Mouse (Mus musculus) monocyte, adult 2 months (primary cell): ENCODE measurements around the gene Polr1d.

Source experiments
- DNase-seq, 2 experiments: peaks; one replicate each; pipeline ENCODE4 v3.0.0; 2022; ENCODE audit warnings: low spot score in 2 of 2, low read depth in 1 of 2

Polr1d gene

DNA sequence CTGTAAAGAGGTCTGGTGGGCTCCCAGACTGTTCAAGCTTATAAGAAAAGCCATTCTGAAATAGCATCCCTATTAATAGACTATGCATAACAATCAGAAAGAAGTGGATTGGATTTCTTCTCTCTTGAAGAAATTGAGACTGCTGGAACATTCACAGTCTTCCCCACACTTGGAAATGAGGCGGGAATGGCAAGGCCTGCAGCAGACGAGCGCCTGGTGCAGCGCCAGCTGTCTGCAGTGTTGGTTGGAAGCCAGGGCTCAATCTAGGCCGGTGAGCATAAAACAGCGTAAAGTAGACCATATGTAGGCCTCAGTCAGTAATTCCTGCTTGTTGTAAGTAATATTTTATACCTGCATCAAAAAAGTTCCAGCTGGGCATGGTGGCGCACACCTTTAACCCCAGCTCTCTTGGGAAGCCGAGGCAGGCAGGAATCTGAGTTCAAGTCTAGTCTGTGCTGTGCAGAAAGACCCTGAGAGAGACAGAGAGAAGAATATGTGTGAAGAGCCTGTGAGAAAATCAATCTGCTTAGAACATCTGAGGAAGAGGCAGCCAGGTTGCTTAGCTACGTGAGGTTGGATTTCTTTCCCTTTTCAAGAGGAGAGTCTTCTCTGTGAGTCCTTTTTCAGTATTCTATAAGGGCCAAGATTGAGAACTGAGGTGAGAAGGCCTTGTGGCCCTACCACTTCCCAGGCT is 8.5 kb downstream of the Polr1d start:
- DNase-seq = no peak

DNA sequence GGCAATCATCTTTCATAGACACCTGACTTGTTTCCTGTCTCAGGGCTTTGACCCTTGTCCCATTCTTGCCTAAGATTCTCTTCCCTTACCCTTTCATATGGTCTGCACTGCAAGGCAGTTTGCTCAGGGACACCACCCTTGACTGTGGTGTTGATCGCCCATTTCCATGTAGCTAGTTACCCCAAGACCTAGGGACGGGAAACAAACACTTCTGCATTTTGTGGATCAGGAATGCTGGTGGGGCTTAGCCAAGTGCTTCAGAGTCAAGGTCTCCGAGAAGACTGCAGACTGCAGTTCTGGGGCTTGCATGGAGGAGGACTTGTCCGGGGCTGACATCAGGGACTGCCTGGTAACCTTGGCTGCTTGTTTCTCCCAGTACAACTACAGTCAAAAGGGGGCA is 10.0 kb downstream of the Polr1d start:
- no peak for DNase-seq

DNA sequence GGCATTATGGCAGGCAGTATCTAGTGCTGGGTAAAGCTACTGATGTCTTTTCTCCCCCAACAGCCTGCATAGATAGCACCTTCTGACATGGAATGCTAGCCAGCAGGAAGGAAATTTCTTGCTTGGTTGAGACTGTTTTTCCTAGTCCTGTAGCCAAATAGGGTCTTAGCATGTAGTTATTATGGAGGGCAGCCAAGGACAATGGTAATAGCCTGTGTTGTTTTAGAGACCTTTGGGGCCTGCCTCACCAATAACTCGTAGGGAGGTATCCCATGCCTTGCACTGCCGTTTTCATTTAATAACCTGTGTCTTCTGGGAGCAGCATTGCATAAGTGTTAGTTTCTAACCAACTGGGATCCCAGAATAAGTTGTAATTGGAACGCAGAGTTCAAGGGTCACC is 13.0 kb downstream of the Polr1d start:
- no peak for DNase-seq

DNA sequence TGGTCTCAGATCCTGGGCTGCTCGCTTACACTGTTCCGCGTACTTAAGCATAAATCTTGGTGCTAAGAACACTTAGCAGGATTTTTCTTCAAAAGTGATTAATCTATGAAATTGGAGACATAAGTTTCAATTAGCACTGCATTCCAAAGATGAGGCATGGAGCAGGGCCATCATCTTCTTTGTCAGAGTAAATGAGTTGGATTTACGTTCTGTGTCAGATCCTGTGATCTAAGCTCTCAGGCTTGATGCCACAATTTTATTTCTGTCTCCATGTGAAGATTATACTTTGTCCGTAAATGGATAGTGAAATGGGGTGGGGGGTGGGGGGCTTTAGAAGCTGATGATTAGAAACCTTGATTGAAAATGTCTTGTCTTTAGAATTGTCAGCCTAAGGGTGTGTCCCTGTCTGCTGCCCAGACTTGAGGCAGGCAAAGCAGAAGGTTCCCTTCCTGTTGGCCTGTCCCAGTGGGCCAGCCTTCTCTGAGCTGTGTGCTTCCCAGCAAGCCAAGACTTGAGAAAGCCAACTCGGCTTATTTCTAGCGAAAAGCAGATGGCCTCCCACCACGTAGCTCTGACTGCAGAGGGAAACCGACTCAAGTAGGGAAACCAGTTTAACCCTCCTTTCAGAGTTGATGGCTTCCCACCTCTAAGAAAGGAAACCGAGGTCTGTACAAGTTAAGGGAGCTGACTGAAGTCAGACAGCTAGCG is 13.6 kb downstream of the Polr1d start:
- DNase-seq = no peak

DNA sequence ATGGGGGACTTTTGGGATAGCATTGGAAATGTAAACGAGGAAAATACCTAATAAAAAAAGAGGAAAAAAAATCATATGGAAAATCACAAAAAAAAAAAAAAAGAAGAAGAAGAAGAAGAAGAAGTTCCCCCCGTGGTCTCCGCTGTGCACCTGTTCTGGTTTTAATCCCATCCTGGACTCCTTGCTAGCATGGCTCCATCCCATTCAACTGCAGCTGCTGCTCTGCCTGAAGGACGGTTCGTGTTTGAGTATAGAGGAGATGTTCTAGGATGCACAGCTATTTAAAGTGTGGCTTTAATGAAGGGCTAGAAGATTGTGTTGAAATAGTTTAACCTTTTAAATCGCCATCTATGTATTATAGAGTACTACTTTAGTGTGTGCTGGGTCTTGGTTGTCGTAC is 15.6 kb downstream of the Polr1d start:
- DNase-seq = no peak

DNA sequence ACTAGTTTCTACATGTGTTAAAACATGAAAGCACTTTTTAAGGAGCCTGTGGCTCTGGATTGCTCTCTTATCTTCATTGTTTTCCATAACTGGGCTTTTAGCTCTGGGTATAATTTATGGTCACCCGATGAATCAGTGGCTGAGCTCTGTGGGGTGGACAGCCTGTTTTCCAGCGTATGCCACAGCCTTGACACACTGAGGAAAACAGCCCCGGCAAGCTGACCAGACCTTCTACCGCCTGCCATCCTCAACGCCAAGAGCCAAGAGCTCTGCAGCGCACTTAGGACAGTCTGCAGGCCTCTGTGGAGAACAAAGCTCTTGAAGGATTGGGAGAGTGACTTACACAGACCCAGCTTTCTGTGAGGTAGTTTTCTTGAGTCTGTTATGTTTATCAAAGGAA is 17.4 kb downstream of the Polr1d start:
- DNase-seq = no peak

DNA sequence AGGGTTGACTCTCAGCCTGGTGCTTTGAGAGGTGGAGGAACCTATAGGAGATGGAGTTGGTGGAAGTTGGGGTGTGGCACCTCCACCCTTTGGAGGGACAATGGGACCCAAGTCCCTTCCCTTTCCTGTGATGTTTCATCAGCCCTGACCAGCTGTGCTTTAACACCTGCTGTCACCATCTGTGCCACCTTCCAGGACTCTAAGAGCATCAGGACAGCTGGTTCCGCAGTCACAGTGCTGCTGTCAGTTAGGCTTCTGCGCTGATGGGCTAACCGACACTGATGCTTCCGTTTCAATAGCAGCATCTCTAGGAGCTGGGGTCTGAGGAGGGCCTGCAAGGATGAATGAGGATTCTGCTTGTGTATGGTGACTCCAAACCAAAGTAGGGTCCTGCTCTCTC is 19.7 kb downstream of the Polr1d start:
- no peak for DNase-seq

DNA sequence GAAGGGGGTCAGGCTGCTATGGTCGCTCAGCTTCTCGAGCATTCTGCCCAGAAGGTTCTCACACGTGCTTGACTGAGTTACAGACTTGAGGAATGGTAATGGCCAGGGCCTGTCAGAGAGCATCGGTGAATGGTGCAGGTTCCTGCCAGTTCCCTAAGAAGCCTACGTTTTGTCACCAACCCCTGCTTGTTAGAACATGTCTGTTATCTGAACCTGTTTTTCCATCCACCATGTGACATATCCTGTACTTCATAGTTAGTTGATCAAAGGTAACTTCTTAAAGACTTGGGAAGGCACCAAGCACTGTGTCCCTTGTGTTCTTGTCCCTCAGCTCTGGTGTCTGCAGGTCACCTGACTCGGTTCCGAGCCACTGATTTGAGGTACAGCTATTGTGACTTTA is 21.8 kb downstream of the Polr1d start:
- DNase-seq = no peak

DNA sequence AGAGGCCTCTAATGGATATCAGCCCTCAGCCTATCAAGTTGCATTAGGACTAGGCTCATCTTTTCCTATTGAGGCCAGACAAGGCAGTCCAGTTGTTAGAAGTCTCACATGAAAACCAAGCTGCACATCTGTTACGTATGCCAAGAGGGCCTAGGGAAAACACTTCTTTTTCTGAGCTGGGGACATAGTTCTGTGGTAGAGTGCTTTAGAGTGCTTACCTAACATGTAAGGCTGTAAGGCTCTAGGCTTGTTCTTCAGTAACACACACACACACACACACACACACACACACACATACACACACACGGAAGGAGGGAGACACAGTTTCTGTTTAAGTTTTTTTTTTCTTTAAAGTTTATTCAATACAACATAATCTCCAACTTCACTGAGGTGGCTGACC is 23.3 kb downstream of the Polr1d start:
- DNase-seq = no peak

DNA sequence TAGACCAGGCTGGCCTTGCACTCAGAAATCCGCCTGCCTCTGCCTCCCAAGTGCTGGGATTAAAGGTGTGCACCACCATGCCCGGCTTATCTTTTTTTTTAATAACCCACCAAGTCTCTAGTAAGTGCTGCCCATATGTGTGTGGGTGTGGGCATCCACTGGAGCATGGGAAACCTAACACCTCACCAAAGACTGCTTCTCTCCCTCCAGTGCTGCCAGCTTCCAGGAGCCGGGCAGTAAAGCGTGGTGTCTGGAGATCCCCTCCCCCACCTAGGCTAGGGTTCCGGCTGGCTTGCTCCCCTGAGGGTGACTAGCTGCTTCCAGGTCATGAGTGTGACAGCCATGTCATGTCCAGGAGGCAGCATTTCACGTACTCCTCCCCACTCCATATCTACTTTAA is 25.4 kb downstream of the Polr1d start:
- DNase-seq = no peak

DNA sequence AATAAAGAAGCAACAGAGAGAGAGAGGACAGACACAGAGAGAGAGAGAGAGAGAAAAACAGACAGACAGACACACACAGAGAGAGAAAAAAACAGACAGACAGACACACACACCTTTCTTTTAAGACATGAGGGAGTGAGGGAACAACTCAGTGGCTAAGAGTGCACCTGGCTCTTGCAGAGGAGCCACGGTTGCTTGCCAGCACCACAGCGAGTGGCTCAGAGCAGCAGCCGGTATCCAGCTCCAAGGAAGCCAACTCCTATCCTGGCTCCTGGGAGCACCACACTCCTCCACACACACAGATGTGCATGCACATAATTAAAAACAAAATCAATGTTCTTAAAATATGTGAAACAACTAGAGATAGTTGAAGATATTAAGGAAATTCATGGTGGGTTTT is 30.4 kb downstream of the Polr1d start:
- DNase-seq = no peak

DNA sequence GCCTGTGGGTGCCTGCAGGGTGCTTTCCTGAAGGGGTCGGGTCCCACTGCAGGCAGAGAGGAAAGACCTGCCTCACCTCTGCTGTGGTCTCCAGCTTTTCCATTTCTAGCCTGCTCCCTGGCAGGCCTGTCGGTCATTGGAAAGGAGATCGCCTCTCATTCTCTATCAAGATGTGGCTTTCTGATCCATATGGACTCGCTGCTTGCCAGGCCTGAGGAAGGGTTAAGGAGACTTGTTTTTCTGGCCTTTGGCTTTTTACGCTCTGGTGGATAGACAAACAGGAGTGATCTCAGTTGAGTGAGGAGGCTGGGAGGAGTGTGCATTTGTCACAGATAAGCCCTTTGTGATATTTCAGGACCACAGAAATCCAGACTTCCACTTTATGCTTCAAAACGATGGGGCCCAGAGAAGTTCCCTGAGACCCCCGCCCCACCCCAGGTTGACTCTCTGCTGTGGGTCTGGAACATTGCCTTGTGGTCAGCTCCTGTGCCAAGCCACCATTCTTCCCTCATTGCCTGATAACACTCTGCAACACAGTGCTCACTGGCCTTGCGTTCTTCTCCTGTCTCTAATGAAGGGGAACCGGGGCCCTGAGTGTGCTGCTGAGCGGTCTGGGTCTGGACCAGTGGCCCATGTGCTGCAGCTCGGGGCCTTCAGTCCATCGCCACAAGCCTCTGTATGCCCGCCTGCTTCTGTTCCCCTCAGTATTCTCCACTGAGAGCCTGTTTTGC is 32.2 kb downstream of the Polr1d start:
- DNase-seq = no peak

DNA sequence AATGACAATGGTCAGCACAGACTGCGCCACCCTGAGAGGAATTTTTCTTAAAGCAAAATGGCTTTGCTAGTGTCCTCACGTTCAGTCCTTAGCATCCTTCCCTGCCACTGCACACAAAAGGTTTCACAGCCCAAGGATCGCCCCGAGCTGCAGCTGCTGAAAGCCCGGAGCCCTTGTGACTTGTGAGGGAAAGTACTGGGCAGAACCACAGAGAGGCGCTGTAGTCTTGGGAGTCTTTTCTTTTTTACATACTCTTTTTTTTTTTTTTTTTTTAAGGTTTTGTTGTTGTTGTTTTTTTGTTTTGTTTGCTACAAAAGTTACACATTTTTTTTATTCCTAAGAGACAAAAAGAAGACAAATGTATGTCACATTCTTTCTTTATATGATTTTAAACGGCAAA is 37.9 kb downstream of the Polr1d start:
- no peak for DNase-seq

DNA sequence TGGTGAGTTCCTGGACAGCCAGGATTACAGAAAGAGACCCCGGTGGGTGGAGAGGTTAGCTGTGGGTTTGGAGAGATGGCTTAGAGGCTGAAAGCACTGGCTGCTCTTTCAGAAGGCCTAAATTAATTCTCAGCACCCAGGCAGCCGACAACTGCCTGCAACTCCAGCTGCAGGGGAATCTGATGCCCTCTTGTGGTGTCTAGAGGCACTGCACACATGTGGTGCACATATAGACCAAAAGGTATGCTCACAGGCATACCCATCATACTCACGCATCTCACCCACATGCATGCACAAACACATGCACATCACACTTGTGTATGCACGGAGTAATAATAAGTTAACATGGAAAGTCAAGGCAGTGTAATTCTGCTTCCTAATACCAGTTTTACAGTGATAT is 38.8 kb downstream of the Polr1d start:
- DNase-seq = no peak

DNA sequence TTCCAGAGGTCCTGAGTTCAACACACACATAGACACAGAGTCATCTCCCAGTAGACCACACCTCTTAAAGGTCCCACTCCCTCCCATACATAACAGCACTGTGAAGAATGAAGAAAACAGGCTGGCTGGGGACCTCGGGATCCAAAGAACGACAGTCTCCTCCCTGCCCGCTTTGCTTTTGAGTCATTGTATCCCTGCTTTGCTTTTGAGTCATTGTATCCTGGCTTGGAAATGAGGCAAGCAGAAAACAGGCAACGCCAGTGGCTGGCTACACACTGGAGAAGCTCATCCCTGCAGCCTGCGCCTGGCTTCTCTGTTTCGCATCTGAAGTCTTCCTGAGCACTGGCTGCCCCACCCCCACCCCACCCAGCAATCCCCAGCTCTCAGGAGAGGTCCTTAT is 40.2 kb downstream of the Polr1d start:
- DNase-seq = no peak

DNA sequence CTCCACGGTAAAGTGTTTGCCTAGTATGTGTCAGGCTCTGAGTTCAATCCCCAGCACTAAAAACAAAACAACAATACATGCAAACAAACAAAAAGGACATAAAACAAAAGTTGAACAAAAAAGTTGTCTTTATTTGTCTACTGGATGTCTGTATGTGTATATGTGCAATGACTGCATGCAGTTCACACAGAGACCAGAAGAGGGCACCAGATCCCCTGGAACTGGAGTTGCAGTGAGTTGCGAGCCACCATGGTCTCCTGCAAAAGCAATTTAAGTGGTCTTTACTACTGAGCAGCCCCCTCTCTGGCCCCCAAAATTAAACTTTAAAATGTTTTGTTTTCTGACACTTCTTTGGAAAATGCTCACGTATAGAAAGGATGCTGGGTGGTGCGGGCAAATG is 44.3 kb downstream of the Polr1d start:
- no peak for DNase-seq

DNA sequence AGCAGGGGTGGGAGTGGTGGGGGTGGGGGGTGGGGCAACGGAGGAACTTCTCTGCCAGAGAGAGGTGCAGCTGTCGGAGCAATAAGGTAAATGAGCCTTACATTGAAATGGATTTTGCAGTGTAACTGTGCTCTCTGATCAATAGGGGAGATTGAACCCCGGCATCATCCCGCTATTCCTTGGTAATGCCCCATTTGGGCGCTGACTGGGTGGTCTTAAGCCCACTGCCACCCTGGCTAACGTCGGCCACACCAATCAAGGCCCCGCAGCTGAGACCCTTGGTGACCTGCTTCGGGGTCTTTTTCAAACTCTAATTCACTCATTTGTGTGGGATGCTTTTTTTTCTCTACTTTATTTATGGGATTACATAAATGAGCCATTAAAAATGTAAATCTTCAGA is 47.9 kb downstream of the Polr1d start:
- DNase-seq = no peak

DNA sequence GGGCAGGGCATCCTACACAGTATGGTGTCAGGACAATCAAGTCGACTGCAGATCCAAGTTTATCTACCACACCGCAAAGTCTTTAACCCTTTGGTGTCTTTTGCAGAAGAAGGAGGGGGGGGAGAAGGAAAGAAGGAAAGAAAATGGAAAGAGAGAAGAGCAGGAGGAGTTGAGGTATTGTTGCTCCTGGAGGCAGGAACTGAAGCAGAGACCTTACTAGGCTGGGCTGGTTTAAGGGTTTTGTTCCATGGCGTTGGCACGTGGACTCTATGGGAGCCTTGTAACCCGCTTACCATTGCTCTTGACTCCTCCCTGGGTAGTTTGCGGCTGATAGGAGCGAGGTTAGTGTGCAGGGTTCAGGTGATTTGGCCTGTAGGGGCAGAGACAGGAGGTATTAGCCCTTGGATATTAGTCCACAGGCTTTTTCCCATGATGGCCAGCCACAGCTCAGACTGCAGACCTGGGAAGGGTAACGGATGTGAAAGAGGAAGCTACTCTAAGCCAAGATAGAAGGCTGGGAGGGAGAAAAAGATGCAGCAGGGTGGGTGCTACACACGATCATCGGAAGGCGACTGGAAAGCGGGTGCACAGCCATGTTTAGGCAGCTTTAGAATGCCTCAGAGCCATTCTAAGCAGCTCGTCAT is 48.8 kb downstream of the Polr1d start:
- no peak for DNase-seq

DNA sequence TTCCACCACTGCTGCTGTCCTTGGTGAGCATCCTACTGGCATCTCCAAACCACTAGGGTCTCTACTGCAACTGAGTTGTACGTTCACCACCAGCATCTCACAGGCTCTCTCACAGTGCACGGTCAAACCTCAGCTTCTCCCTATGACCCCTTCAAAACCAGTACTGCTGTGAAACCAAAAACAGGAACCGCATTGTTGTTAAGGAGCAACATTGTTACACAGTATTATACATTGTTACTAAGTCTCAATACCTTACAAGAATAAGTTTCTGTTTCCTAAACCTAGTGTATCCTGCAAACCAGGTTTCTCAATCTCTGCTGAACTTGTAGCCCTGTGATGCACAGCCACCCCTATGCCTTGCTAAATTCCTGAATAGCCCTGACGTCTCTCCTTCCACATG is 51.0 kb downstream of the Polr1d start:
- DNase-seq = no peak

DNA sequence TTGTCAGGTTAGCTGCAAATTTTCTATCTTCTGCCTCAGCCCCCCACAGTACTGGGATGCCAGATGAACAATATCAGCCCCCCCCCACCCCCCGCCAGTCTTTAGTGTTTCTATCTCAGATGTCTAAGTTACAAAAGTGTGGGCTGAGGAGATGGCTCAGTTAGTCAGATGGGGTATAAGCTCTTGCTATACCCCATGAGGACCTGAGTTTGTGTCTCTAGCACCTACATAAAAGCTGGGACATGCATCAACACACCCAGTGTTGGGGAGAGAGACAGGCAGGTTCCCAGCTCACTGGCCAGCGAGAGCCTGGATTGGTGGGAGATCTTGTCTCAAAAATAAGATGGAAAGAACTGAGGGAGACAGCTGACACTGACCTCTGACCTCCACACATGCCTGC is 52.6 kb downstream of the Polr1d start:
- DNase-seq = no peak

DNA sequence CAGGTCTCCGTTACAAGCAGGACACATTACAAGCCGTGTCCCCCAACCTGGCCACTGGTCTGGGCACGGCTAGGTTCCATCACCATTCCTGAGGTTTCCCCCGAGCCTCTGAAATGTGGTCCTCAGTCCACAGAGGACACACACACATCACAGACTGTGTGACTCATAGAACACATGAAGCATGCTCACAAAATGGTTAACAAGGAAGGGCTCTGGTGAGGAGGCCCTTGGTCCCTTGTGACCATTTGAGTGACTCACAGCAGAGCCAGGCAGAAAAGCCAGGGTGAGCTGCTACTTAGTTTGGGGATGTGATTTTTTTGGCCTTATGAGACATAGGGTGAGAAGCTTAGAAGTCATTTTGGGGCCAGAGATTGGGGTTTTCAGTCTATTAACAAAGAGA is 55.1 kb downstream of the Polr1d start:
- DNase-seq = no peak

DNA sequence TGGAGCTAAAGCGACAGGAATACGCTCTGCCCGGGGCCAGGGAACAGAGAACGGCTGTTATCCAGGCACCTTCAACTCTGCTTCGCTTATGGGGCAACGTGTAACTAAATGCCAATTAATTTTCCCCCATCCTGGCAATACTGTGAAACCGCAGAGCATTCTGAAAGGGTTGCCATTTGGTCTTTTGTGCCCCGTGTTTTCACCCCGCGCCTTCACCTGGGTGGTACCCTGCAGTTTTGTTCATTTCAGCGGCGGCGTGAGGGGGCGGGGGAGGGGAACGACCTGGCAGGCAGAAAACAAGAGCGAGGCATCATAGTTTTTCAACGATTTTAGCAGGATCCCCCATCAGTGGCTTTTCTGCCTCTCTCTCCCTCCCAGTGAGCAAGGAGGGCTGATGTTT is 56.8 kb downstream of the Polr1d start:
- no peak for DNase-seq
